Mouse (Mus musculus): ENCODE results near the gene Nol10. TPM values are rescaled to one million over a fixed set of nuclear protein-coding genes. Genes with fewer than 3 reads are reported as not detected.

Nol10 gene
- total RNA-seq (2021) = 10 to 100 TPM; 21.7 to 21.9 TPM

DNA sequence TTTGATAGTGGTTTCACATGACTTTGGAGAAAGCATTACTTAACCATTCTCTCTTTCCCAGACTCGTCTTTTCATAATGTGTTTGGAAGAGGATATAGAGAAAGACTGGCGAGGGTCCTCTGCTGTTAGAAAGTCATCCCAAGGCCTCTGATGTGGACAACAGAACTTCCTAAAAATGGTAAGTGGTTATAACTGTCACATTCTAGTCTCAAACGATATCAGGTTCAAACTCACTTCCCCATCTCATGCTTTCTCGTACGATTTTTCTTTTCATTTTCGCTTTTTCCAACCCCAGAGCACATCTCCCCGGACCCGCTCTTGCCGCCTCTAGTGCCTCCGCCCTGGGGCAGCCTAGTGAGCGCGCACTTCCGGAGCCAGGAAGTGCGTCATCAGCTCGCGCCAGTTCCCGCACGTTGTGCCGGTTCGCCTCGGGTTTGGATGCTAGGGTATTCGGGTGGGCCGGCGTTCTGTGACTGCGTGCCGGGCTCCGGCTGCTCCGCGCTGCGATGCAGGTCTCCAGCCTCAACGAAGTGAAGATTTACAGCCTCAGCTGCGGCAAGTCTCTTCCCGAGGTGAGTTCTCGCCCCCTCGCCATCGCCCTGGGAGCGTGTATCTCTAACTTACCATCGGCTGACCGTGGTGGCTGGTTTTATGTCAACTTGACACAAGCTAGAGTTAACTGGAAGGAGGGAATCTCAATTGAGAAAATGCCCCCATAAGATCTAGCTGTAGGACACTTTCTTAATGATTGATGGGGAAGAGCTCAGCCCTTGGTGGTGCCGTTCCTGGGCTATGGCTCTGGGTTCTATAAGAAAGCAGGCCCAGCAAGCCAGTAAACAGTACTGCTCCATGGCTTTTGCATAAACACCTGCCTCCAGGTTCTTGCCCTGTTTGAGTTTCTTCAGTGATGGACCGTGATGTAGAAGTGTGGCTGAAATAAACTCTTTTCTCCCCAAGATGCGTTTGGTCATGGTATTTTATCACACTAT, at the start of gene Nol10:
Nol10 (plus strand) TSS at position 411 of the 989 bp plus-strand sequence.
- DNase-seq (ENCODE audit: extremely low spot score in 1 of 2, low spot score in 2 of 2) = peak; percentile 87 to 94
- intact Hi-C loops (cut with DNase I) = no loop called here

- intact Hi-C loops (cut with DNase I) = no loop called here
- no peak for DNase-seq (ENCODE audit: extremely low spot score in 1 of 2, low spot score in 2 of 2)
These were observed 48.4 kb upstream of the Nol10 start for GRCm38 (mm10) chr12:17299902-17300301.

DNA sequence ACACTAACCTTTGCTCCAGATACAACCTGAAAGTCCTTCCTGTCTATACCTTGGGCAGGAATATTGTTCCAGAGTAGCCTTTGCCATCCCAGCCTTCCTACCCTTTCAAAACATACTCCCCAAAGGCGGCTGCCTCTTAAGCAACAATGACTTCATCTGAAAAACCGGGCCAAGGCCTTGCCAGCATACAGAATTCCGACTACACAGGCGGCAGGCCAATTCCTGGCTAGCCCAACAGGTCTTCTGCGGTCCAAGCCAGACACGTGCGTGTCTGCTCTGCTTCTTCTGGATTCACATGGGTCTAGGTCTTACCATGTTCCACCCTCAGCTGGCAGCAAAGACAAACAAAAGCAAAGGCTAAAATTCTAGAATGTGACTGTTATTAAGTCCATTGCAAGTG, 42.8 kb upstream of the Nol10 start:
- intact Hi-C loops (cut with DNase I) = no loop called here
- no peak for DNase-seq (ENCODE audit: extremely low spot score in 1 of 2, low spot score in 2 of 2)

GRCm38 (mm10) chr12:17308246-17308645, 40.0 kb upstream of the Nol10 start:
- DNase-seq (ENCODE audit: extremely low spot score in 1 of 2, low spot score in 2 of 2) = no peak
- intact Hi-C loops (cut with DNase I) = no loop called here

- DNase-seq (ENCODE audit: extremely low spot score in 1 of 2, low spot score in 2 of 2) = no peak
- intact Hi-C loops (cut with DNase I) = no loop called here
These were observed 37.1 kb upstream of the Nol10 start for GRCm38 (mm10) chr12:17310852-17311839.

GRCm38 (mm10) chr12:17316096-17316495, 32.2 kb upstream of the Nol10 start:
- intact Hi-C loops (cut with DNase I) = no loop called here
- no peak for DNase-seq (ENCODE audit: extremely low spot score in 1 of 2, low spot score in 2 of 2)

DNA sequence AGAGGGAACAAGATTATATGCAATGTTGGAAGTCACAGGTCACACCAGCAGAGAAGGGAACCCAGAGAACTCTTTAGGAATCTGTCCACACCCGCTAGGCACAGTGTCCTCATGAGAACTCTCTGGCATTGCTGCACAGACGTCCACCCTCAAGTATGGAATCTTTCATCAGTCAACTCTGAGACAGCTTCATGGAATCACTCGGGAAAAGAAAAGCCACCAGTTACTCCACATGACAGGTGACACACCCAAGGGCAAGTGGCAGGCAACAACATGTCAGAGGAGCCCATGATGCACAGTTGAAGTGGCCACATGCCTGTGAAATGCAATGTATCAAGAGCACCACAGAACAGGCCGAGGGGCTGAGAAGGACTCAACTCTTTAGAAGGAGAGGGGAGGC, 30.3 kb upstream of the Nol10 start:
- DNase-seq (ENCODE audit: extremely low spot score in 1 of 2, low spot score in 2 of 2) = no peak
- intact Hi-C loops (cut with DNase I) = no loop called here

GRCm38 (mm10) chr12:17318453-17318852, 29.8 kb upstream of the Nol10 start:
- no peak for DNase-seq (ENCODE audit: extremely low spot score in 1 of 2, low spot score in 2 of 2)
- intact Hi-C loops (cut with DNase I) = no loop called here

- peak in 1 of 2 experiments; percentile 40 for DNase-seq (ENCODE audit: extremely low spot score in 1 of 2, low spot score in 2 of 2)
- intact Hi-C loops (cut with DNase I) = no loop called here
These were observed 23.4 kb upstream of the Nol10 start for GRCm38 (mm10) chr12:17324549-17325470.

DNA sequence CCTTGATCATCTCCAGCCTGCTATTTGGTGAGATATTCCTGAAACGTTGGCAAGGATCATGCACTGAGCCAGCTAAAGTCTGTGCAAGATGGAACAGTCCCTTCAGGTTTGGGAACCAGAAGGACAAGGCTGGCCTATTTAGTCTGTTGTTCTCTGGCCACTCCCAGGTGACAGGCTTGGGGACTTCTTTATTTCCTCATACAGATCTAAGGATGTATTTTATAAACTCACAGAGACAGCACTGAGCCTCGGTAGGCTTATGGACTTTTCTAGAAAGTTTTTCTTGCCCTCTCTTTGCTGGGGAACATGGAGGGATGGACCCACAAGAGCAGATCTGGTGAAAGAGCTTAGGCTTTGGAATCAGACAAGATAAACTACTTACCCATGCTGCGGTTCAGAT, 19.0 kb upstream of the Nol10 start, which contains the start of gene Atp6v1c2:
Atp6v1c2 (minus strand) TSS at position 101 of the 400 bp plus-strand sequence.
- DNase-seq (ENCODE audit: extremely low spot score in 1 of 2, low spot score in 2 of 2) = no peak
- intact Hi-C loops (cut with DNase I) = no loop called here

- no peak for DNase-seq (ENCODE audit: extremely low spot score in 1 of 2, low spot score in 2 of 2)
- intact Hi-C loops (cut with DNase I) = no loop called here
These were observed 14.8 kb upstream of the Nol10 start for GRCm38 (mm10) chr12:17333459-17333858.

- intact Hi-C loops (cut with DNase I) = no loop called here
- DNase-seq (ENCODE audit: extremely low spot score in 1 of 2, low spot score in 2 of 2) = no peak
These were observed 9.9 kb upstream of the Nol10 start for GRCm38 (mm10) chr12:17338338-17338737.

DNA sequence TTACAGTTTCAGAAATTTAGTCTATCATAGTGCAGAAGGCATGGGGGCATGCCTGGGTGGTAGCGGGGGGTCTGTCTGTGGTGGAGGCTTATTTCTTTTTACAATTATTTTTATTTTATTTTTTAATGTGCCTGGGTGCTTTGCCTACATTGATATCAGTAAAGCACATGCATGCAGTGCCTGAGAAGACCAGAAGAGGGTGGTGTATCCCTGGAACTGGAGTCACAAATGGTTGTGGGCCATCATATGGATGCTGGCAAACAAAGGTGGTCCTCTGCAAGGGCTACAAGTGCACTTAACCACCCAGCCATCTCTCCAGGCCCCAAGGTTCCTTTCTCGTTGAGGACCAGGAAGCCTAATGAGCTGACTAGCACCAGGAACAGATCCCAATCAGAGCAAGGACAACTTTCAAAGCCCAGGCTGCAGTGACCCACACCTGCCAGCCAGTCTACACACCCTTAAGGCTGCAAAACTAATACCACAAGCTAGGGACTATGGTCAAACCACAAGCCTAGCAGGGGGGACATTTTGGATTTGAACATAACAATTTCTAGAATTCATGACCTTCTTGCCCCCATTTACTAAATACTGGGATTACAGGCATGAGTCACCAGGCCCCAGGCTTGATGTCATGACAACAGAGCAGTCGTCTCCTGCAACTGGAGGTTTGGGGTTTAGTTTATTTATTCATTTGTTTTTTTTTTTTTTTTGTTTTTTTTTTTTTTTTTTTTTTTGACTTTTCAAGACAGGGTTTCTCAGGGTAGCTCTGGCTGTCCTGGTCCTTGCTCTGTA, 8.9 kb upstream of the Nol10 start:
- intact Hi-C loops (cut with DNase I) = no loop called here

DNA sequence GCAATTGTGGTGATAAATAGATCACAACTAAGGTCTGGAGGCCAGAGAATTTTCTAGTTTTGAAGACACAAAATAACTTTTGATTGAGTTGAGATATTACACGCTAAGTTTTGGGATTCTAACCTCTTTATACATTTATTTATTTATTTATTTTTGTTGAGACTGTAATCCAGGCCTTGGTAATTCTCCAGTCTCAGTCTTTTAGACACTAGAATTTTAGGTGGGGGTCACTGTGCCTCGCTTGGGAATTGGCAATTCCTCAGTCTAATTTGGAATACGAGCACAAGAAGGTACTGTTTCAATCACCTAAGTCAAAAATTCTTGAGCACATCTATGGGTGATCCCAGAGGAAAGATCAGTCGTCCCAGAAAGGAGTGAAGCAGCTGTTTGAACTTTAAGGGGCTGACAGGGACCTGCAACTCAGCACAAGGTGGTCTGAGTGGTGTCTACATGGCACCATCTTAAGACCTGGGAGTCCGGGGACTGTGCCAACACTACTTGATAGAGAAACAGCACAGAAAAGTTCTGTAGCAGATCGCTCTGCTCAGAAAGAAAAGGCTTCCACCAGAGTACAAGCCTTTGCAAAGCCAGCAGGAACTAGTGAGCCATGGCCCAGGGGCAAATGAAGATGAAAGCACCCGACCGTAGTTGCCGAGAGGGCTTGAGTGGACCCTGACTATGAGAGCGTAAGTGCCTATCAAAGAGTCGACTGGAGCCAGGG, 771 bp upstream of the Nol10 start:
- no peak for DNase-seq (ENCODE audit: extremely low spot score in 1 of 2, low spot score in 2 of 2)
- intact Hi-C loops (cut with DNase I) = no loop called here

More for the DNA sequence above, 8.9 kb upstream of the Nol10 start:
- no peak for DNase-seq (ENCODE audit: extremely low spot score in 1 of 2, low spot score in 2 of 2)

DNA sequence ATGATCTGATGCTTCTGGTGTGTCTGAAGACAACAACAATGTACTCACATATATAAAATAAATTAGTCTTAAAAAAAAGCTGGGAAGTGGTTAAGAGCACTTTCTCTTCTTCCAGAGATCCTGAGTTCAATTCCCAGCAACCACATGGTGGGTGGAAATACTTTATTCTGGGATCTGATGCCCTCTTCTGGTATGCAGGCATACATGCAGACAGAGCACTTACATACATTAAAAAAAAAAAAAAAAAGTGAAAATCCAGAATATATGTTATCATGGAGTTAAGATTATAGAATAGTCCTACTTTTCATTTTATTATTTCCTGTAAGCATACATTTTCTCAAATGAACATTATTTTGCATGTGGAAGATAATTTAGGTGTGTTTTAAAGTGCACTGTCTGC, 1.8 kb downstream of the Nol10 start:
- intact Hi-C loops (cut with DNase I) = no loop called here
- DNase-seq (ENCODE audit: extremely low spot score in 1 of 2, low spot score in 2 of 2) = no peak

DNA sequence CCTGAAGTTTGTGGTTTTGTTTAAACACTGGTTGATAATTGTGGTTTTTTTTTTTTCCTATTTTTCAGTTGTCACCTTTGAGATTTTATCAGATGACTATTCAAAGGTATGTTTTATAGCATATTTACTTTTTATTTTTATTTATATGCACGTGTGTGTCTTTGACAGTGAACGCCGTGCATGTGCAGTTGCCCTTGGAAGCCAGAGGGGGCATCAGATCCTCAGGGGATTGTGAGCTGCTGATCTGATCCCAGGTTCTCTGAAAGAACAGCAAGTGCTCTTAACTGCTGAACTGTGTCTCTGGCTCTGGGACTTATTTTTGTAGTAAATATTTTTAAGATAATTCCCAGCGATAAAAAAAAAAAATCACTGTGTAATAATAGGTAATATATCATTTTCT, 8.6 kb downstream of the Nol10 start:
- no peak for DNase-seq (ENCODE audit: extremely low spot score in 1 of 2, low spot score in 2 of 2)
- intact Hi-C loops (cut with DNase I) = no loop called here

DNA sequence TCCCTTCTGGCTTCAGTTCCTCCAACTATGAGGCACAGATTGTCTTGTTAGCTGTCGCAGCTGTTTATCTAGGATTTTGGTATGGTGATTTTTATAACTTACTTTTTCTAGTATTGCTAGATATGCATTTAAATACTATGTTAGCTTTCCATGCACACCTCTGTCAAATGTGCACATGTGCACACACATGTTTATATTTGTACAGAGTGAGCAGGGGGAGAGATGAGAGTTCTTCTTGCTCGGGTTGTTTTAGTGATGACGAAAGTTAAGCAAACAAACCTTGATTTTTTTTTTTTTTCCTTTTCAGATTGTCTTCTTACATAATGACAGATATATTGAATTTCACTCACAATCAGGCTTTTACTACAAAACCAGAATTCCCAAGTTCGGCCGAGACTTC, 9.5 kb downstream of the Nol10 start:
- no peak for DNase-seq (ENCODE audit: extremely low spot score in 1 of 2, low spot score in 2 of 2)
- intact Hi-C loops (cut with DNase I) = no loop called here
